16 mouse cellular contexts compared by ENCODE assay signal in the genomic region with DNA sequence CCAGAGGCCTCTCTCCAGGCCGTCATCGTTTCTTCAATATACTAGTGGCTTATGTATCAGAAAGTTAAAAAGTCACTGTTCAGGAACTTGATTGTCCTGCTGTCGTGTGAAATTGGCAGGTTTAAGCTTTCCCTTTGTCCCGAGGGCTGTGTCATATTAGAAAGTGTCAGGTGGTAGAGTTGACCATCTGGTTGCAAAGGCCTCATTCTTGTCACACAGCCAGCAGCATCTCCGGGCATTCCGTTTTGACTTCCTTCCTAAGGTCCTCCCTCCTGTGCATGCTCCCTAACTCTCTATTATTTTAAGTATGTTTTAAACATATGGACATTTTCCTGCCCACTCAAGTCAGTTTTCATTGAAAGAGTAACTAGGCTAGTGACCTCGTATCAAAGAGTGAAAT. TPM values are rescaled to one million over a fixed set of nuclear protein-coding genes. Genes with fewer than 3 reads are reported as not detected.
DNase-seq lines count a peak whose midpoint lies in the region; ATAC-seq lines count a peak whose summit lies in the region.
"Had no signal": no experiment of that assay in that cellular context is flagged by ENCODE, and none has a peak within 500 bp of the region (broad histone marks: within the 10 kb centered on the region; RNA-seq: fewer than 3 reads in every experiment).

No protein-coding gene starts in this region.

- peaks cover 19% of the 10 kb centered on the region; the same call in 1 of the 2 replicates for H3K36me3 ChIP-seq in embryonic facial prominence, embryonic 14.5 days (ENCODE audit: control insufficient read depth, insufficient read depth, low read length)
- H3K36me3 ChIP-seq in embryonic facial prominence, embryonic 10.5 days (replicated peaks): peaks cover 76% of the 10 kb centered on the region
- peaks cover 50% of the 10 kb centered on the region for H3K36me3 ChIP-seq in intestine, embryonic 14.5 days (ENCODE audit: control insufficient read depth, insufficient read depth, low read length)
- H3K36me3 ChIP-seq in intestine, embryonic 16.5 days (ENCODE audit: control insufficient read depth, insufficient read depth, low read length): peaks cover 13% of the 10 kb centered on the region

- H3K27me3 ChIP-seq in embryonic facial prominence, embryonic 14.5 days (replicated peaks; ENCODE audit: control insufficient read depth, insufficient read depth, low read length): no peaks in the 10 kb centered on the region
- no peaks in the 10 kb centered on the region for H3K27me3 ChIP-seq in embryonic facial prominence, embryonic 10.5 days (replicated peaks; ENCODE audit: low read depth, poor library complexity, severe bottlenecking)
- H3K27me3 ChIP-seq in intestine, embryonic 14.5 days (replicated peaks; ENCODE audit: control insufficient read depth, insufficient read depth, low read length): no peaks in the 10 kb centered on the region
- no peaks in the 10 kb centered on the region for H3K27me3 ChIP-seq in intestine, embryonic 16.5 days (replicated peaks; ENCODE audit: control insufficient read depth, insufficient read depth, low read length)
- H3K27me3 ChIP-seq: embryonic facial prominence, embryonic 13.5 days; forebrain, embryonic 13.5 days had no signal

- H3K27ac ChIP-seq in embryonic facial prominence, embryonic 14.5 days (replicated peaks; ENCODE audit: low read depth, low read length): no peak overlapping the region
- no peak overlapping the region for H3K27ac ChIP-seq in embryonic facial prominence, embryonic 10.5 days (replicated peaks)
- H3K27ac ChIP-seq in intestine, embryonic 14.5 days (ENCODE audit: low read depth): peak overlapping the region; percentile 38; the same call in 1 of the 2 replicates
- H3K27ac ChIP-seq in intestine, embryonic 16.5 days (ENCODE audit: low read length): no peak overlapping the region
- H3K27ac ChIP-seq: embryonic facial prominence, embryonic 13.5 days; forebrain, embryonic 13.5 days; macrophage had no signal

- H3K9me3 ChIP-seq in embryonic facial prominence, embryonic 14.5 days (ENCODE audit: control insufficient read depth, low read length): no peaks in the 10 kb centered on the region
- H3K9me3 ChIP-seq in embryonic facial prominence, embryonic 10.5 days: no peaks in the 10 kb centered on the region
- H3K9me3 ChIP-seq in intestine, embryonic 14.5 days (ENCODE audit: control insufficient read depth, low read length): no peaks in the 10 kb centered on the region
- H3K9me3 ChIP-seq in intestine, embryonic 16.5 days (ENCODE audit: control insufficient read depth, low read length): no peaks in the 10 kb centered on the region
- H3K9me3 ChIP-seq: embryonic facial prominence, embryonic 13.5 days; forebrain, embryonic 13.5 days had no signal

- no peak overlapping the region for H3K4me2 ChIP-seq in embryonic facial prominence, embryonic 14.5 days (ENCODE audit: low read depth, low read length)
- no peak overlapping the region for H3K4me2 ChIP-seq in intestine, embryonic 14.5 days (ENCODE audit: low read length)
- H3K4me2 ChIP-seq in intestine, embryonic 16.5 days (ENCODE audit: low read depth, low read length): no peak overlapping the region
- H3K4me2 ChIP-seq: embryonic facial prominence, embryonic 13.5 days; forebrain, embryonic 13.5 days had no signal

- ATAC-seq in embryonic facial prominence, embryonic 14.5 days (ENCODE audit: low read depth): no peak
- no peak for ATAC-seq in intestine, embryonic 14.5 days (replicated peaks; ENCODE audit: low FRiP score, low TSS enrichment, low read depth)
- ATAC-seq in intestine, embryonic 16.5 days: no peak

- no peak overlapping the region for H3K9ac ChIP-seq in embryonic facial prominence, embryonic 14.5 days (ENCODE audit: low read depth, low read length)
- H3K9ac ChIP-seq in intestine, embryonic 14.5 days (ENCODE audit: low read length): no peak overlapping the region
- no peak overlapping the region for H3K9ac ChIP-seq in intestine, embryonic 16.5 days (ENCODE audit: low read depth, low read length)
- H3K9ac ChIP-seq: embryonic facial prominence, embryonic 13.5 days; forebrain, embryonic 13.5 days had no signal

- WGBS in embryonic facial prominence, embryonic 14.5 days: 80% methylated on average over 7 of the region's 7 CpGs
- WGBS in embryonic facial prominence, embryonic 10.5 days: 86% methylated on average over 7 of the region's 7 CpGs
- 80% methylated on average over 7 of the region's 7 CpGs for WGBS in intestine, embryonic 14.5 days
- WGBS in intestine, embryonic 16.5 days: 76% methylated on average over 7 of the region's 7 CpGs

- H3K4me1 ChIP-seq in embryonic facial prominence, embryonic 14.5 days (ENCODE audit: control insufficient read depth, insufficient read depth, low read length): peaks cover 9% of the 10 kb centered on the region; the same call in 1 of the 2 replicates
- H3K4me1 ChIP-seq in embryonic facial prominence, embryonic 10.5 days: peaks cover 13% of the 10 kb centered on the region
- H3K4me1 ChIP-seq in intestine, embryonic 14.5 days (replicated peaks; ENCODE audit: control insufficient read depth, insufficient read depth, low read length): peaks cover 13% of the 10 kb centered on the region; the same call in 1 of the 2 replicates
- peaks cover 15% of the 10 kb centered on the region; the same call in 1 of the 2 replicates for H3K4me1 ChIP-seq in intestine, embryonic 16.5 days (ENCODE audit: control insufficient read depth, insufficient read depth, low read length)

- peak; percentile 30 for DNase-seq in embryonic facial prominence, embryonic 14.5 days (ENCODE audit: low spot score)
- no peak for DNase-seq in embryonic facial prominence, embryonic 10.5 days (ENCODE audit: low spot score)
- no peak for DNase-seq in intestine, embryonic 14.5 days (ENCODE audit: low spot score)
- peak; percentile 72 for DNase-seq in 416B (ENCODE audit: low read depth)
- peak; percentile 75 to 77 for DNase-seq in cerebellum, postnatal 10 days
- no peak for DNase-seq in adrenal gland, postnatal 25 days
- DNase-seq in testis, postnatal 10 days (ENCODE audit: low spot score): no peak
- DNase-seq: adrenal gland, adult 8-10 months had no signal

- H3K4me3 ChIP-seq in embryonic facial prominence, embryonic 14.5 days (ENCODE audit: low read depth, low read length): no peak overlapping the region
- no peak overlapping the region for H3K4me3 ChIP-seq in embryonic facial prominence, embryonic 10.5 days
- no peak overlapping the region for H3K4me3 ChIP-seq in intestine, embryonic 14.5 days (ENCODE audit: low read depth, low read length)
- H3K4me3 ChIP-seq in intestine, embryonic 16.5 days (ENCODE audit: low read length): no peak overlapping the region
- H3K4me3 ChIP-seq: embryonic facial prominence, embryonic 13.5 days; forebrain, embryonic 13.5 days had no signal

RNA-seq across cellular contexts. Expression of a gene that starts 6.2 kb away (rescaled TPM):
- polyA plus RNA-seq in embryonic facial prominence, embryonic 14.5 days (2014; fragmentation: Nextera tagmentation; extraction: Ambion mirVana): 38.1 and 45.7 TPM in 2 replicates
- polyA plus RNA-seq in embryonic facial prominence, embryonic 10.5 days (2016; fragmentation: Nextera tagmentation; extraction: Ambion mirVana): 87.8 and 89.5 TPM in 2 replicates
- 72.4 and 77.7 TPM in 2 replicates for polyA plus RNA-seq in intestine, embryonic 14.5 days (2014; fragmentation: Nextera tagmentation; extraction: Ambion mirVana)
- 62.7 and 70.6 TPM in 2 replicates for polyA plus RNA-seq in intestine, embryonic 16.5 days (2015; fragmentation: Nextera tagmentation; extraction: Ambion mirVana)
- 21.5 and 31.2 TPM in 2 replicates for total RNA-seq in adrenal gland, postnatal 25 days (2021)

RNA-seq across cellular contexts. Expression of a gene that starts 6.3 kb away (rescaled TPM):
- 16.2 and 16.7 TPM in 2 replicates for polyA plus RNA-seq in embryonic facial prominence, embryonic 14.5 days (2014; fragmentation: Nextera tagmentation; extraction: Ambion mirVana)
- polyA plus RNA-seq in embryonic facial prominence, embryonic 10.5 days (2016; fragmentation: Nextera tagmentation; extraction: Ambion mirVana): 25.4 and 26.6 TPM in 2 replicates
- 21.4 and 24.0 TPM in 2 replicates for polyA plus RNA-seq in intestine, embryonic 14.5 days (2014; fragmentation: Nextera tagmentation; extraction: Ambion mirVana)
- polyA plus RNA-seq in intestine, embryonic 16.5 days (2015; fragmentation: Nextera tagmentation; extraction: Ambion mirVana): 9.3 and 10.8 TPM in 2 replicates
- 36.6 and 39.2 TPM in 2 replicates for total RNA-seq in adrenal gland, postnatal 25 days (2021)

RNA-seq across cellular contexts. Expression of a gene that starts 16.7 kb away (rescaled TPM):
- 73.2 and 104 TPM in 2 replicates for polyA plus RNA-seq in embryonic facial prominence, embryonic 14.5 days (2014; fragmentation: Nextera tagmentation; extraction: Ambion mirVana)
- polyA plus RNA-seq in embryonic facial prominence, embryonic 10.5 days (2016; fragmentation: Nextera tagmentation; extraction: Ambion mirVana): 0.61 and 1.2 TPM in 2 replicates
- polyA plus RNA-seq in intestine, embryonic 14.5 days (2014; fragmentation: Nextera tagmentation; extraction: Ambion mirVana): 2.4 and 3.3 TPM in 2 replicates
- polyA plus RNA-seq in intestine, embryonic 16.5 days (2015; fragmentation: Nextera tagmentation; extraction: Ambion mirVana): 4.6 and 5.4 TPM in 2 replicates
- 1.3 and 1.5 TPM in 2 replicates for total RNA-seq in adrenal gland, postnatal 25 days (2021)
- total RNA-seq: left cerebral cortex, adult 18-20 months; neutrophil, adult 5-6 weeks had no signal
- polyA plus RNA-seq: liver, adult 2 months; macrophage had no signal

RNA-seq across cellular contexts. Expression of a gene that starts 35.3 kb away (rescaled TPM):
- polyA plus RNA-seq in embryonic facial prominence, embryonic 14.5 days (2014; fragmentation: Nextera tagmentation; extraction: Ambion mirVana): 2.6 and 2.9 TPM in 2 replicates
- polyA plus RNA-seq in embryonic facial prominence, embryonic 10.5 days (2016; fragmentation: Nextera tagmentation; extraction: Ambion mirVana): 0.24 and 0.45 TPM in 2 replicates
- polyA plus RNA-seq in intestine, embryonic 14.5 days (2014; fragmentation: Nextera tagmentation; extraction: Ambion mirVana): 1.6 and 1.7 TPM in 2 replicates
- polyA plus RNA-seq in intestine, embryonic 16.5 days (2015; fragmentation: Nextera tagmentation; extraction: Ambion mirVana): 4.5 and 4.7 TPM in 2 replicates
- total RNA-seq in adrenal gland, postnatal 25 days (2021): not detected in 2 replicates
- total RNA-seq: gastrocnemius, adult 8-10 months; left cerebral cortex, adult 18-20 months; liver, adult 2 months had no signal
- polyA plus RNA-seq: liver, adult 2 months; macrophage had no signal

RNA-seq across cellular contexts. Expression of a gene that starts 38.7 kb away (rescaled TPM):
- polyA plus RNA-seq in embryonic facial prominence, embryonic 14.5 days (2014; fragmentation: Nextera tagmentation; extraction: Ambion mirVana): 0.08 and 0.13 TPM in 2 replicates
- polyA plus RNA-seq in embryonic facial prominence, embryonic 10.5 days (2016; fragmentation: Nextera tagmentation; extraction: Ambion mirVana): 0.20 and 0.51 TPM in 2 replicates
- polyA plus RNA-seq in intestine, embryonic 14.5 days (2014; fragmentation: Nextera tagmentation; extraction: Ambion mirVana): 33.5 and 37.0 TPM in 2 replicates
- polyA plus RNA-seq in intestine, embryonic 16.5 days (2015; fragmentation: Nextera tagmentation; extraction: Ambion mirVana): 47.2 and 49.3 TPM in 2 replicates
- total RNA-seq in adrenal gland, postnatal 25 days (2021): not detected in 2 replicates
- total RNA-seq: adrenal gland, adult 8-10 months; gastrocnemius, adult 8-10 months; liver, adult 2 months had no signal
- polyA plus RNA-seq: macrophage had no signal

Comparison
In these comparisons a context has a peak if more than half of its experiments do, and no peak if none do; other contexts are left out.
1. DNase-seq: peak in embryonic facial prominence, embryonic 14.5 days (single experiment), 416B (single experiment) and cerebellum, postnatal 10 days (2 of 2); none in embryonic facial prominence, embryonic 10.5 days (single experiment), intestine, embryonic 14.5 days (single experiment), adrenal gland, postnatal 25 days (single experiment) and testis, postnatal 10 days (single experiment).
2. RNA of a gene that starts 16.7 kb away (polyA plus RNA-seq): 73.2 to 104 TPM in embryonic facial prominence, embryonic 14.5 days; 4.6 to 5.4 TPM in intestine, embryonic 16.5 days, 2.4 to 3.3 TPM in intestine, embryonic 14.5 days and 0.61 to 1.2 TPM in embryonic facial prominence, embryonic 10.5 days; every median in the first group is over 10 times any median in the second.